Mouse (Mus musculus) mesoderm, embryonic 11.5 days (tissue): Measurements from ENCODE around the gene Plekhh3.

Source experiments
- DNase-seq: peaks from one replicate; pipeline ENCODE4 v3.0.0-alpha.2; 2012; ENCODE audit warnings: low read depth, low spot score

The Plekhh3 gene

GRCm38 (mm10) chr11:101186526-101187247, 15.5 kb upstream of the Plekhh3 start:
- no peak for DNase-seq

GRCm38 (mm10) chr11:101185441-101185840, 14.3 kb upstream of the Plekhh3 start:
- no peak for DNase-seq

- no peak for DNase-seq
These were observed 13.8 kb upstream of the Plekhh3 start for GRCm38 (mm10) chr11:101184984-101185383.

- DNase-seq = no peak
These were observed 11.8 kb upstream of the Plekhh3 start for GRCm38 (mm10) chr11:101182771-101183517.

GRCm38 (mm10) chr11:101181961-101182360, 10.8 kb upstream of the Plekhh3 start:
- no peak for DNase-seq

GRCm38 (mm10) chr11:101180846-101181740, 9.9 kb upstream of the Plekhh3 start:
- DNase-seq = peak; percentile 75

GRCm38 (mm10) chr11:101180261-101180660, 9.1 kb upstream of the Plekhh3 start:
- no peak for DNase-seq

- no peak for DNase-seq
These were observed 8.2 kb upstream of the Plekhh3 start for GRCm38 (mm10) chr11:101179306-101179705.

GRCm38 (mm10) chr11:101178061-101179058, 7.2 kb upstream of the Plekhh3 start:
- no peak for DNase-seq

- peak; percentile 54 for DNase-seq
These were observed 6.0 kb upstream of the Plekhh3 start for GRCm38 (mm10) chr11:101176933-101177773.

GRCm38 (mm10) chr11:101176117-101176691, 5.1 kb upstream of the Plekhh3 start:
- no peak for DNase-seq

- no peak for DNase-seq
These were observed 4.5 kb upstream of the Plekhh3 start for GRCm38 (mm10) chr11:101175636-101176116.

GRCm38 (mm10) chr11:101174851-101175628, 3.9 kb upstream of the Plekhh3 start, which contains the start of gene Ccr10:
Gene Ccr10 (minus strand): TSS chr11:101175443.
- DNase-seq = no peak

GRCm38 (mm10) chr11:101174389-101174745, 3.2 kb upstream of the Plekhh3 start:
- no peak for DNase-seq

- peak; percentile 91 for DNase-seq
These were observed 2.7 kb upstream of the Plekhh3 start for GRCm38 (mm10) chr11:101173631-101174388.

- DNase-seq = no peak
These were observed 2.0 kb upstream of the Plekhh3 start for GRCm38 (mm10) chr11:101173112-101173511.

GRCm38 (mm10) chr11:101172434-101172815, 1.3 kb upstream of the Plekhh3 start:
- DNase-seq = no peak
